Mouse (Mus musculus) E14TG2a.4 (cell line): ENCODE measurements around the gene Gm1043.
A peak's percentile ranks its signal among the peaks of the same experiment; 100 is the strongest.

Experiments
- CTCF ChIP-seq: conservative IDR thresholded peaks from 2 replicates; pipeline ENCODE4 v1.5.1; 2014; ENCODE audit warnings: low read length
- POU5F1 ChIP-seq: IDR thresholded peaks from 2 replicates; pipeline ENCODE4 v1.6.1; 2014; ENCODE audit warnings: low read length, borderline replicate concordance

DNA sequence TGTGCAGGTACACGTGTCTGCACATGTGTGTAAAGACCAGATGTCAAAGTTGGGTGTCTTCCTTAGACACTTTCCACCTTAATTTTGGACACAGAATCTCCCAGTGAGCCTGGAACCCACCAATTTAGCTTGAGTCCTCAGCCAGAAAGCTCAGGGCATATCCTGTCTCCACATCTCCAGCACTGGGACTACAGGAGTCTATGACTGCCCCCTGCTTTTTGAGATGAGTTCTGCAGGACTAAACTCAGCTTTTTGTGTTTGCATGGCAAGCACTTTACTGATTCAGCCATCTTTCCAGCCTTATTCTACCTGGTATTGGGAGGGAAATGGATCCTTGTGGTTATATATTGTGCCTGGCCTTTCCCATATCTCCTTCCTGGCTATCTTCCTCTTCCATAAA, 120.2 kb downstream of the Gm1043 start:
- TF ChIP-seq CTCF (0 out of 2 replicates have a peak, but pooled peaks have one; percentile 12), POU5F1 (no peak)
